Mouse (Mus musculus): ENCODE measurements around the gene Pm20d2. TPM values are rescaled to one million over a fixed set of nuclear protein-coding genes. Genes with fewer than 3 reads are reported as not detected.

The Pm20d2 gene
- total RNA-seq, 2 experiments from 2014 or later, result 10.6 to 11.1 TPM

- DNase-seq (ENCODE audit: low spot score in 2 of 2), result peak; percentile 55 to 57
These were observed 65.0 kb downstream of the Pm20d2 start for GRCm38 (mm10) chr4:33124493-33124892.

Other genes with a start within 250 kb of the Pm20d2 start
- gene Ankrd6, start 238.9 kb downstream of the Pm20d2 start, total RNA-seq (2021), result 10 to 100 TPM; 30.7 to 32.1 TPM
- 10 to 100 TPM; 54.9 to 55.0 TPM for gene Rragd, start 206.7 kb downstream of the Pm20d2 start, total RNA-seq (2021)
- gene Ube2j1, start 158.3 kb downstream of the Pm20d2 start, total RNA-seq (2021), result 100 to 1,000 TPM in 1 of 2 experiments, 10 to 100 TPM in 1; 89.4 to 109 TPM
- gene Gabrr2, start 126.7 kb downstream of the Pm20d2 start, total RNA-seq (2021), result not detected
- under 1 TPM; 0.25 to 0.42 TPM for gene Gabrr1, start 57.2 kb downstream of the Pm20d2 start, total RNA-seq (2021)
- gene Srsf12, start 19.3 kb upstream of the Pm20d2 start, total RNA-seq (2021), result 10 to 100 TPM; 38.3 to 39.8 TPM
- gene Pnrc1, start 100.4 kb upstream of the Pm20d2 start, total RNA-seq (2021), result 100 to 1,000 TPM in 1 of 2 experiments, 10 to 100 TPM in 1; 94.9 to 101 TPM
- 10 to 100 TPM; 20.3 to 20.7 TPM for gene Rngtt, start 120.6 kb upstream of the Pm20d2 start, total RNA-seq (2021)

Data from layer of hippocampus, postnatal 10 days (tissue).